Mouse (Mus musculus) liver, embryonic 14.5 days (tissue): Measurements from ENCODE around the gene Rplp1. TPM values are rescaled to one million over a fixed set of nuclear protein-coding genes. Genes with fewer than 3 reads are reported as not detected.

ENCODE experiments used
- ATAC-seq: fragments of 200-750 bp; cut with Nextera tagmentation; 2 replicates; pipeline ENCODE4 v1.8.0; 2017; ENCODE audit warnings: moderate number of reproducible peaks, mild to moderate bottlenecking, moderate library complexity; ENCODE audit not compliant: insufficient read depth
- DNase-seq, 3 experiments: peaks; one replicate each; pipeline ENCODE4 v3.0.0-alpha.2; 2012 to 2013; ENCODE audit warnings: low read depth in 3 of 3, low spot score in 3 of 3
- H3K27ac ChIP-seq: fragments of 300-500 bp; sonication (generic); 2 replicates; pipeline ENCODE4 v1.5.1; 2014; ENCODE audit warnings: moderate library complexity, mild to moderate bottlenecking, control low read depth, inconsistent platforms
- H3K27me3 ChIP-seq: fragments of 300-500 bp; sonication (generic); 2 replicates; pipeline ENCODE4 v1.6.1; 2014; ENCODE audit warnings: mild to moderate bottlenecking, low read length, moderate library complexity; ENCODE audit not compliant: control insufficient read depth, insufficient read depth
- H3K36me3 ChIP-seq: fragments of 300-500 bp; sonication (generic); replicated peaks from 2 replicates; pipeline ENCODE4 v1.6.1; 2014; ENCODE audit warnings: low read depth; ENCODE audit not compliant: control insufficient read depth, insufficient read depth
- H3K4me1 ChIP-seq, 2 experiments: fragments of 200-500 bp in 1 of 2; fragments of 300-500 bp in 1 of 2; sonication (generic) in 1 of 2; replicated peaks; 2 replicates each; pipeline ENCODE4 v1.6.1; 2012 to 2014; ENCODE audit warnings: antibody characterized with exemption in 1 of 2, inconsistent platforms in 1 of 2, low read length in 1 of 2; ENCODE audit not compliant: control insufficient read depth in 2 of 2, insufficient read depth in 2 of 2
- H3K4me2 ChIP-seq: fragments of 300-500 bp; sonication (generic); 2 replicates; pipeline ENCODE4 v1.6.1; 2014; ENCODE audit warnings: low read depth, mild to moderate bottlenecking, control low read depth, moderate library complexity
- H3K4me3 ChIP-seq, 2 experiments: fragments of 200-500 bp in 1 of 2; fragments of 300-500 bp in 1 of 2; sonication (generic) in 1 of 2; 2 replicates each; pipeline ENCODE4 v1.5.1; 2012 to 2014; ENCODE audit warnings: low read depth in 2 of 2, low read length in 2 of 2, mild to moderate bottlenecking in 2 of 2, control low read depth in 1 of 2, inconsistent platforms in 1 of 2, moderate library complexity in 1 of 2; ENCODE audit not compliant: insufficient read depth in 1 of 2
- H3K9ac ChIP-seq: fragments of 300-500 bp; sonication (generic); replicated peaks from 2 replicates; pipeline ENCODE4 v1.6.1; 2014; ENCODE audit warnings: mild to moderate bottlenecking, control low read depth, moderate library complexity
- H3K9me3 ChIP-seq: fragments of 300-500 bp; sonication (generic); 2 replicates; pipeline ENCODE4 v1.6.1; 2016; ENCODE audit warnings: low read length, mixed read lengths; ENCODE audit not compliant: control insufficient read depth
- CTCF ChIP-seq: IDR thresholded peaks from 2 replicates; pipeline ENCODE4 v1.5.1; 2016; ENCODE audit warnings: antibody characterized with exemption, low read depth, control low read depth
- EP300 ChIP-seq: IDR thresholded peaks from 2 replicates; pipeline ENCODE4 v1.6.1; 2016; ENCODE audit warnings: antibody characterized with exemption, low read depth
- WGBS: fragments of 180-500 bp; shearing (Covaris S2); extraction: QIAGEN DNeasy Blood & Tissue Kit; methylation state at CpG from one replicate; pipeline ENCODE4 v1.1.7; 2014; ENCODE audit not compliant: insufficient replicate concordance; 5-methylcytosine and 5-hydroxymethylcytosine counted together
- polyA plus RNA-seq, 2 experiments: library from polyadenylated mRNA; depleted of rRNA in 1 of 2; stranded (reverse) in 1 of 2; unstranded in 1 of 2; fragments of >200 nt; fragmentation: Nextera tagmentation in 1 of 2; extraction: Ambion mirVana in 1 of 2; gene quantifications; 2 replicates each; pipeline versions ENCODE4 v1.2.1 to v1.2.3; 2012 to 2014

Gene Rplp1
- polyA plus RNA-seq, 2 experiments, result 1,562 to 6,111 TPM

- WGBS, result 50% methylated on average over 9 of the region's 9 CpGs
- no peaks in the 10 kb centered on the region for H3K36me3 ChIP-seq
- TF ChIP-seq EP300 (no peak), CTCF (no peak)
- no peak overlapping the region for H3K27ac ChIP-seq
- H3K4me2 ChIP-seq, result no peak overlapping the region
- ATAC-seq (no peak), DNase-seq (no peak)
- H3K9me3 ChIP-seq, result no peaks in the 10 kb centered on the region
- H3K4me3 ChIP-seq, result no peak overlapping the region
- no peak overlapping the region for H3K9ac ChIP-seq
- peaks cover 8% of the 10 kb centered on the region; the same call in 1 of the 2 replicates for H3K27me3 ChIP-seq
- H3K4me1 ChIP-seq, result peaks cover 0 to 3% of the 10 kb centered on the region in 2 experiments; a peak in 3 of 4 replicates
Observed at GRCm38 (mm10) chr9:61902445-61902844, 11.9 kb downstream of the Rplp1 start.

GRCm38 (mm10) chr9:61901574-61901973 is 12.8 kb downstream of the Rplp1 start:
- WGBS, result 51% methylated on average over 4 of the region's 4 CpGs
- ATAC-seq, result no peak
- H3K27me3 ChIP-seq, result peaks cover 8% of the 10 kb centered on the region; the same call in 1 of the 2 replicates

GRCm38 (mm10) chr9:61899804-61900203 is 14.5 kb downstream of the Rplp1 start:
- no peaks in the 10 kb centered on the region for H3K9me3 ChIP-seq
- no peaks in the 10 kb centered on the region for H3K36me3 ChIP-seq
- no peak overlapping the region for H3K4me2 ChIP-seq
- H3K27me3 ChIP-seq, result peaks cover 8% of the 10 kb centered on the region; the same call in 1 of the 2 replicates
- ATAC-seq (no peak), DNase-seq (no peak)
- no peaks in the 10 kb centered on the region for H3K4me1 ChIP-seq
- no peak overlapping the region for H3K9ac ChIP-seq
- TF ChIP-seq CTCF, result peak; percentile 89
- no peak for TF ChIP-seq EP300
- H3K4me3 ChIP-seq, result no peak overlapping the region
- no peak overlapping the region for H3K27ac ChIP-seq
- 6% methylated on average over 16 of the region's 16 CpGs for WGBS

More at GRCm38 (mm10) chr9:61901574-61901973, 12.8 kb downstream of the Rplp1 start:
- H3K36me3 ChIP-seq, result no peaks in the 10 kb centered on the region
- no peak for DNase-seq
- H3K9ac ChIP-seq, result no peak overlapping the region
- no peak overlapping the region for H3K4me2 ChIP-seq
- no peaks in the 10 kb centered on the region for H3K4me1 ChIP-seq
- no peaks in the 10 kb centered on the region for H3K9me3 ChIP-seq
- H3K4me3 ChIP-seq, result no peak overlapping the region
- H3K27ac ChIP-seq, result no peak overlapping the region
- TF ChIP-seq EP300 (no peak), CTCF (no peak)

- TF ChIP-seq CTCF (peak; percentile 88), EP300 (no peak)
- H3K27ac ChIP-seq, result no peak overlapping the region
- no peaks in the 10 kb centered on the region for H3K36me3 ChIP-seq
- ATAC-seq, result no peak
- no peaks in the 10 kb centered on the region for H3K9me3 ChIP-seq
- H3K9ac ChIP-seq, result no peak overlapping the region
- DNase-seq, result no peak
- peaks cover 8% of the 10 kb centered on the region; the same call in 1 of the 2 replicates for H3K27me3 ChIP-seq
- no peaks in the 10 kb centered on the region for H3K4me1 ChIP-seq
- no peak overlapping the region for H3K4me2 ChIP-seq
- no peak overlapping the region for H3K4me3 ChIP-seq
- WGBS, result 6% methylated on average over 8 of the region's 8 CpGs
Observed at GRCm38 (mm10) chr9:61898401-61898800, 15.9 kb downstream of the Rplp1 start.

GRCm38 (mm10) chr9:61895014-61895413 is 19.3 kb downstream of the Rplp1 start:
- Histone ChIP-seq H3K4me2 (no peak overlapping the region), H3K27me3 (peaks cover 8% of the 10 kb centered on the region; the same call in 1 of the 2 replicates), H3K9me3 (no peaks in the 10 kb centered on the region), H3K9ac (no peak overlapping the region), H3K4me3 (no peak overlapping the region), H3K36me3 (no peaks in the 10 kb centered on the region), H3K4me1 (no peaks in the 10 kb centered on the region), H3K27ac (no peak overlapping the region)
- 54% methylated on average over 8 of the region's 8 CpGs for WGBS
- DNase-seq (no peak), ATAC-seq (no peak)
- no peak for TF ChIP-seq EP300
- no peak for TF ChIP-seq CTCF
